Mouse (Mus musculus) cerebellum, adult 2 months (tissue): ENCODE measurements around the gene Eed.

ENCODE experiments used
- CTCF ChIP-seq: fragments of 200-500 bp; IDR thresholded peaks from 2 replicates; pipeline ENCODE4 v1.5.1; 2011; ENCODE audit warnings: low read depth, mild to moderate bottlenecking, control low read depth, low read length, moderate library complexity, borderline replicate concordance; ENCODE audit not compliant: insufficient read depth
- POLR2A ChIP-seq: fragments of 200-500 bp; IDR thresholded peaks from 2 replicates; pipeline ENCODE4 v1.6.1; 2011; ENCODE audit warnings: low read length, control low read depth, borderline replicate concordance; ENCODE audit not compliant: insufficient read depth

GRCm38 (mm10) chr7:90016930-90017588 lies 36.3 kb upstream of the Eed start:
- no peak for TF ChIP-seq CTCF
- TF ChIP-seq POLR2A = no peak
